Mouse (Mus musculus) common myeloid progenitor, adult 5-6 weeks (primary cell): ENCODE data around the gene Xxylt1. TPM values are rescaled to one million over a fixed set of nuclear protein-coding genes. Genes with fewer than 3 reads are reported as not detected.
A peak's percentile ranks its signal among the peaks of the same experiment; 100 is the strongest.
"Not testable (repeated sequence)": the region's sequence is repeated elsewhere in the genome, so short reads cannot be mapped to it uniquely, and the experiment has no call there.

Source experiments
- ATAC-seq: replicated peaks from 2 replicates; pipeline ENCODE4 v1.8.0; 2016; ENCODE audit warnings: low read depth, mild to moderate bottlenecking, moderate TSS enrichment, inconsistent platforms; ENCODE audit not compliant: poor library complexity, severe bottlenecking
- total RNA-seq: library from RNA; stranded (forward); fragments of 200-1000, 187-1606 nt; gene quantifications from 2 replicates; pipeline ENCODE4 v1.2.3, GENCODE M21; 2017

Gene Xxylt1
- total RNA-seq, 1 experiment from 2014 or later, result 10.3 TPM

DNA sequence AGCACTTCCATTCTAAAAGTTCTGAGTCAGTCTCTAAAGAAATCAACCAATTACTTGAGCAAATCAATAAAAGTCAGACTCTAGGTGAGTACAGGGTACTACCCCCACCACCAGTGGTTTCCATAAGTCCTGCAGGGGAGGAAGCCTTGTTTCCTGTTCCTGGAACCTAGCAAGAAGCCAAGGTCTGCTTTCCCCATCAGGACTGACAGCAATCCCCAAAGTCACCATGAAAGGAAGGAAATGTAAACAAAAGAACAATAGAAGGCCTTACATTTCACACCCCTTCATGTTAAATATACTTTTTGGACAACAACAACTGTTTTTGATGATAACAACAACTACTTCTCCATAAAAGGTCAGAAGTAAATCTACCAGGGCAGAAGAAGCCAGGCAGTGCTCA, 53.6 kb downstream of the Xxylt1 start:
- no peak for ATAC-seq

DNA sequence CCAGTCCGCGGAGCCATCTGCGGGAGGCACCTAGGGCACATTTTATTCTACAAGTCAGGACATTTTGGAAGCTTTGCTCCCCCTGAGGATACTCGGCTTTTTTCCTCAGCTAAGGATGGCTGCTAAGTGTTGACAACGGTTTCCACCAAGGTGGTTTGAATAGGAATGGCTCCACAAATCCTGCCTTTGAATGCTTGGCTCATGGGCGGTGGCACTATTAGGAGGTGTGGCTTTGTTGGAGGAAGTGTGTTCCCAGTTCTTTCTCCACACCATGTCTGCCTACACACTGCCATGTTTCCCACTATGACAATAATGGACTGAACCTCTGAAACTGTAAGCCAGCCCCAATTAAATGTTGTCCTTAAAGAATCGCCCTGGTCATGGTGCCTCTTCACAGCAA, 55.7 kb downstream of the Xxylt1 start:
- ATAC-seq, result no peak

DNA sequence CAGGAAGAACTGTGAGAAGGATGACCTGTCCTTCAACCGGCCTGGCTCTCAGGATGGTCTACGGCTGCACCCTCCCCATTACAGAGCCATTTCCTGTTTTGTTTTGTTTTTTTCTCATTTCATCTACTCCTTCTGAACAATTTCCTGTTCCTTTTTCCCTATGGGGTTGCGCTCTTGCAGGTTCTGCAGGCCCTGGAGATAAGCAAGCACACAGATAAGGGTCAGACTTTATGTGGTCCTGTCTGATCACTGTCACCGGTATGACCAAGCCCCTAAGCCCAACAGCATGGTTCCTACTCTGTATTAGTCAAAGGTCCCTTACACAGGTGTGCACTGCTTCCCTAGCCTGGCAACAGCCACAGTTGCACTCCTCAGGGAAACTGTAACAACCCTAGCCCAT, 56.2 kb downstream of the Xxylt1 start:
- no peak for ATAC-seq

DNA sequence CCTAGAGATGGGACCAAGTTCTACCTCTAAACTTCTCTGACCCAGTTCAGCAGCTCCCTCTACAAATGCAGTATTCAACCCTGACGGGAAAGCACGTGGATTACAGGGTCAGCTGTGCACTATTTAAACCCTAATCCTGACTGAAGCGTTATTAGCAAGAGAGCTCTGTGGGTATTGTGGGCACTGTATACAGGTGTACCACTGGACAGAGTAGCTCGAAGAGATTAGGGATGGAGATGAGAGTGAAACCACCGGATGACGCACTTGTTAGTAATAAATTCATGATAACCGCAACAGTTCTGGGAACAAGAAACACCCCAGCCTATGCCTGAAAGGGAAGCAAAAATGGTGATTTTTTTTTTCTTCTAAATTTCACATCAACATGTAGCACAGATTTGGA, 57.0 kb downstream of the Xxylt1 start:
- ATAC-seq, result 0 out of 2 replicates have a peak, but pooled peaks have one; percentile 15

DNA sequence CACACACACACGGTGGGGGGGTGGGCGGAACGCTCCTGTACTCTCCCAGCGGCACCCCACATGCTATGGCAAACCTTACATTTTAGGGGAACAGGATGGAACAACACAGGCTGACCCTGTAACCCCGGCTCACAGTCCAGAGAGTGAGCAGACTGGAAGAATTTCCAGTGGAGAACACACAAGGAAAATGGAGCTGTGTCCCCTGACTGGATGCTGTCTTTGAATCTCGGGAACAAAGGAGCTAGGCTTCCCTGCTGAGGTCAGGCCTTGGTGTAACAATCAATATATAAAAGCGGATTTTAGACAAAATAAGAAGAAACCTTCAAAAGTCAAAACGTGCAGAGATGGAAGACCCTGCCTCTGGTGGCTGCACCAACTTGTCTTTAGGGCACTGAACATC, 57.4 kb downstream of the Xxylt1 start:
- ATAC-seq, result no peak

DNA sequence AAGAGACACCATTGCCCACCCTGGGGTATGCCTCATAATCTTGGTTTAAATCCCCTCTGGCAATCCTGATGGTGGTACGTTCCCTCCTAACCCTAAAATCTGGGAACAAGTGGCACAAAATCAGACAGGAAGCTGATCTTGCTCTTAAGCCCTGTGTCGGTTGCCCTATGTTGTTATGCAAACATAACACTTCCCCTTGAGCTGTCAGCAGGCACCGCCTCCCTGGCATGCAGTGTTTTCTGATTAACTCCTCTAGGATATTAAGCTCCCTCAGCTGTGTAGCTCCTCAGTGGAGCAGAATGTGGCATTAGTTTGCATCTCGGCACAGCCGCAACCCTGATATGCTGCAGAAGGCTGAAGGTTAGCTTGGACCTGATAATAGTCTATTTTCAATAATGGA, 58.9 kb downstream of the Xxylt1 start:
- ATAC-seq, result peak; percentile 71

DNA sequence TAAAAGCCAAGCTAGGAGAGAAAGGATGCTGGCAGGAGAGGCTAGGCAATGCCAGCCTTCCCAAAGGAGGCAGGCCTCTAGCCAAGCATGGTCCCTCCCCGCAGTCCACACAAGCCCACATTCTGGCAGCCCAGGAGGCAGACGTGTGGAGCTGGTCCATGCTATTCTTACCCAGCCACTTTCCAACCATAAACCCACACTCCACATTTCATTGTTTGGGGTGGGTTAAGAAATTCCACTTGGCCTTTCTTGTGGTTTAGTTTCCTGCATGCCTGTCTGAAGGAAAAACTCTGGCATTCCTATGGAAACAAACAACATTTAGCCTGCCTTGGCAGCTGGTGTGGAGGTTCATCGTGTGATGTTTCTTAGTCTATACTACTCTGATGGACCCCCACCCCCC, 61.7 kb downstream of the Xxylt1 start:
- ATAC-seq, result no peak

DNA sequence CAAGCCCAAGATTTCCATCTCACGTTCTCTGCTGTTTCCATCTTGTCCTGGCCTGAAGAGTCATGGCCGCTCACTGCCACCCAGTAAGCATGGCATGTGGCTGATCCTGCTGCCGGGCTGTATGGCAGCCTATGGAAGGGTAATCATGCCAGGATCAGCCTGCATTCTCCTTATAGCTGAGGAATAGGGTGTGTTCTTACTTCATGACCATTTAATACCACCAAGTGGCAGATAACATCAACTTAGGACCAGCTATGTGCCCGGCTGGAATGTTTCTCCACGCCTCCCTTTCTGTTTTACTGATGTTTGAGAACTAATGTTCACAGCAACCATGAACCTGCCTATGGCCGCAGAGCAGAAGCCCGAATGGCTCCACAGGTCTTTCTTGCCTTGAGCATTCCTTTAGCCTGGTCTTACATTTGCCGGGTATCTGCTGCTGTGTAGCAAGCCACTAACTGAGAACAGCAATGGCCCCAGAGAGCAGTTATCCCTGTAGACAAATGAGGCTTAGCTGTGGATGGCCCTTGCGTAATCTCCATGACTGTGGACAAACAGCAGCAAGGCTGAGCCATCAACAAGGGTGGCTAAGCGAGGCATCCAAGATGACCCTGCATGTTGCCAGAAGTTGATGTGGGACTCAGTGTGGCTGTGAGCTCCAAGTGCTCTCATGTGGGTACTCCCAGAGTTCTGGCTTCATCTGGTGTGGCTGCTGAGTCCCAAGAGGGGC, 63.4 kb downstream of the Xxylt1 start:
- no peak for ATAC-seq

DNA sequence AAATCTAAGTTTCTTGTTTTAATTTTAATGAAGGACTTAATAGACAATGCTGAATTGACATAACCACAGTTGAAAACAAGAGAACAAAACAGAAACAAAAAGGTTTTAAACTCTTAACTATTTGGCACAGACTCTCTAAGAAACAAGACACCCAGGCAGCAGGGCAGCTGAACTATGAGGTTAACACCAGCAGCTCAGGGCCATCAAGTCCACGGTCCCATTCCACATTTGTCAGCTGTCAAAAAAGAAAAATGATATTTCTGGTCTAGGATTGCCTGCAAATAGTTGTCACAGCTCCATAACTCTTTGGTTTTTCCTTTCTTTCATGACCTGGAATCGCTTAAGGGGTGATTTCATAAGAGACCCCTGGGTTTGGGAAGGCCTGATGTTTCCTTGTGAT, 64.6 kb downstream of the Xxylt1 start:
- ATAC-seq, result no peak

DNA sequence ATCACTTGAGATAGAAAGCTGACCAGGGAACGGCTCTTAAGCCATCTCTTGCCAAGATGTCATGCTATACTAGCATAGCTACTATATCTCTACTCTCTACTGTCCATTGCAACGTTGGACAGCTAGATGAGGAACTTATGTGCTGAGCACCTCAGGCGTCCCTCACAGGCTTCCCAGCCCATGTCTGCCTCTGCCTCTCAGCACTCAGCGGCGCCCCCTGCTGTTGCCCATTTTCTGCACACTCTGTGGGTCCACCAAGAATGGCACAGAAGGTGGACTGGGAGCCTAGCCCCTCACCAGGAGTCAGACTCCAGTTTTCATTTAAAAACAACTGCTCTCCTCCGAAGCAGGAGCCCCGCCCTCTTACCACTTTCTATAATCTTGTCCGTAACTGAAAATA, 65.1 kb downstream of the Xxylt1 start:
- 0 out of 2 replicates have a peak, but pooled peaks have one; percentile 52 for ATAC-seq

DNA sequence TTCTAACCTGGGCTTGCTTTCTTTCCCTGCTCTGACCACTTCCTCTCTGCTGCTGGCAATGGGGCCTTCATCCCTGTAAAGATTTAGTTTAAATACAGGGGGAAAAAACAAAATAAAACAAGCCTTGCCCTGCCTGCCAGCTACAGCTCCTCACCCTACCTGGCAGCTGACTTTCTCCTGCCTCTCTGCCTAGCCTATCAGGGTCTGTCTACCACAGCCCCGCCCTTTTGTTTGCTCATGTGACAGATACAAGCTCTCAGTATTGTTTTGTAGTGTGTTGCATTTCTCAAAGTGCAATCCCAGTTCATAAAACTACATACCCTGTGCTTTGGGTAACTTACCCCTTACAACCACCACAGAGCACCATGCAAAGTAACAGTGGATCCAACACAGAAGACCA, 66.0 kb downstream of the Xxylt1 start:
- ATAC-seq, result no peak

DNA sequence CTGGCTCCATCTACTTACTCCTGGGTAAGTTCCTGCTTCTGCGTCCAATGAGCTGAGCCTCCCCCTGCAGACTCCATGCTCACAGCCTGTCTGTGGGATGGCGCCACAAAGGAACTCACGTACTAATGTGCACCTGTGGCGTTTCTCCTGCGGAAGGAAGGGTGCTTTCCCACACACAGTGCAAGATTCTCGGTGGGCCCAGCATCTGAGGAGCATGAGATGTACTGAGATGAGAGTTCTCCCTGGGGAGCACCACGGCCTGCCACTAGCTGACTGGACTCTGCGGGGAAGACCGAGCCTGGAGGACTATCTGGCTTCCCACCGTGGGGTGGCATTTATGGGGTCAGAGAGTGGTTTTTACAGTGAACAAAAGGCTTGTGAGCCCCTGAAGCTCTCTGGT, 69.0 kb downstream of the Xxylt1 start:
- ATAC-seq, result no peak

DNA sequence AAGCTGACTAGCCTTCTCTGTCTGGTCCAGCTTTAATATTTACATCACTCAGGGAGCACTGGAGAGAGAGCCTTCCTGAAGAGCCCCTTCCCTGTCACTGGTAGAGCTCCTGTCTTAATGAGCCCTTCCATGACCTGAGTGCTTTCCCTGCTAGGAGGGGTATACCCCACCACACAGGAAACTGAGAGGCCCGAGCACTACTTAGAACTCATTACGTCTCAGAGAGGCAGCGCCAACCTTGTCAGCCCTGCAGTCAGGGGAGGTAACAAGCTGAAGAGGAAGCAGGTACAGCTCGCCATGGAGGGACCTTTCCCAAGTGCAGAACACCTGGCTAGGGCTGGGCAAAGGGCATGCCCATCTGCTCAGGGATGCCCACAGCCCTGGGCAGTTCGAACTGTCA, 70.8 kb downstream of the Xxylt1 start:
- no peak for ATAC-seq

DNA sequence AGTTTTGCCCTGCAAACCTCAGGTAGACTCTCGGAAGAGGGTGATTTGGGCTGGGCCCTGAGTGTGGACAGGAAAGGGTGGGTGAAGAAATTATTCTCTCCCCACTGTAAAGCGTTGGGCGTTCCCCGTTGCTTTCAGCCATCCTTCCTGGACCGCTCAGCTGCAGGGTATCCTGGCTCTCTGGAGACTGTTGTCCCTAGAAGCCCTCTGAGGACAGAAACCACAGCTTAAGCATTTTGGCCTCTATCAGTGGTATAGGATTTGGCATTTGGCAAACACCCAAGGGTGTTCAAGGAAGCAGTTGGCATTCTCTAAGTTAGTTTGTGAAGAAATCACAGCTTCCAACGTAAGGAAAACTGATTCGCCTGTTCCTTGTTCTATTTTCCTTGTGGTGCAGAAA, 72.9 kb downstream of the Xxylt1 start:
- ATAC-seq, result no peak

DNA sequence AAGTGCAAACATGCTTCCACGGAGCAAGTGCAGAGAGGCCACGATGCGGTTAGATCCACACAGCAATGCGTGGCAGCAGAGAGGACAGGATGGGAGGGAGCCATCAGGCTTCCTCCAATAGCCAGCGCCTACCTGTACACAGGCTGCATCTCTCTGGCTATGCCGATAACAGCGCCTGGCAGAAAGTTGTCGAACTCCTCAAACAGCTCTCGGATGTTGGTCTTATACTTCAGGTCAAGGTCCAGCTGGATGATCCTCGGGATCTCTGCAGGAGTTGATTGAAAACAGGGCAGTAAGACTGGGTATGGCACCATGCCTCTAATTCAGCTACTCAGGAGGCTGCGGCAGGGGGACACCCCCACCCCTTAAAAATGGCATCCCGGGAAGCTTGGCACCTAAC, 73.7 kb downstream of the Xxylt1 start:
- no peak for ATAC-seq

DNA sequence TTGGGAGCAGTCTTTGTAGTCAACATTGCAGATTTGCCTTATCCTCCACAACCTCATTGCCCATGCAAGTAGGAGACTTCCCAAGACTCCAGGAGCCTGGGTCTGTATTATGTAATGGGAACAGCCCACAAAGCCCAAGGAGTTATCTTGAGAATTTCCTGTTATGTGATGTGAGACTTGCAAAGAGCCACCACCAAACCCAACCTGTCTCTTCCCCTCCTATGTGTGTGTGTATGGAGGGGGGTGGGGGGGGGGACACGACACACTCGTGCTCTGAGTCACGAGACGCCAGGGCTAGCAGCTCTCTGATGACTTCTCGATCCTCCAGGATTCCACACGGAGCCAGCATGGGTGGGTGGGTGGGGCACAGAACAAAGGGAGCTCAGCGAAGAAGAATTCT, 75.5 kb downstream of the Xxylt1 start:
- ATAC-seq, result peak; percentile 42

DNA sequence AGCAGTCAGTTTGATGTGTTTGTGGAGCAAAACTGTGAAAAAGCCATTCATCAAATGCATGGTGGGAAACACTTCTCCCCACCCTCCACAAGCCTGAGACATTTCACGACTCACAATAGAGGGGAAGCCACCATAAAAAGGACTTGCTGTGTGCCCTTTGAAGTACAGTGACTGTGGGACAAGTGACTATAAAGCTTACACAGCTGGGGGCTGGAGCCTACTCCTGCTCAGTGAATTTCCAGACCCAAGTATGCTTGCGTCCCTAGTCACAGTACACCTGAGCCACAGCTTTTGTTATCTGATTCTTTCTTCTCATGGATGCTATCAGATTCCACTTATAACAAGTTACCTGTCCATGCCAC, 76.9 kb downstream of the Xxylt1 start:
- ATAC-seq, result no peak

DNA sequence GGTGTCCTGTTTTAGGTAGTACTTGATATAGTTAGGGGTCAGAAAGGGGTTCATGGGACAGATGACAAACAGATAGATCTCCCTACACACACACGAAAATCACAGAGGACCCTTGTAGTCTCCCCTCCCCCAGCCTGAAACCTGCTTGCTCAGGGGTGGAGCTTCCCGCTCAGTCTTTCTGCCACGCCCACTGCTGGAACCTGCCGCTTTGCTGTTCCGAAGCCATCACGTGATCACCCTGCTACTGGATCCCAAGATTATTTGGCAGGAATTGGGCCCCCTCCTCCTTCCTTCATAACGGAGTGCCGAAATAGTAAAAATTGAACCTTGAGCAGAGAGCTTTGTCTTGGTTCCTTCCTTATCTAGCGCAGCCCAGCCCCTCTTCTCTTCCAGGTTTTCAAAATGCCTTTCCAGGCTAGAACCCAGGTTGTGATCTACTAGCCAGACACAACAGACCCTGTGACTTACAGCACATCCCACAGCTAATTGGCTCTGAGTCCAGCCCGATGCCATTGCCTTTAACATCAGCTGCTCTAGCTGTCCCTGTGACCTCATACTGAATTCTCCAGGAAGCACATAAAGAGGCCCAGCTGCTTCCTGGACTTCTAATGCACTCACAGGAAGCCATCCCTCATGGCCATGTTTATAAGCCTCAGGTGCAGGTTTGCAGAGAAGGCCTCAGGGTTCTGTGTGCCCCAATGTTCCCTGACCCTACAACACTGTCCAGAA, 77.5 kb downstream of the Xxylt1 start:
- ATAC-seq, result not testable (repeated sequence)

DNA sequence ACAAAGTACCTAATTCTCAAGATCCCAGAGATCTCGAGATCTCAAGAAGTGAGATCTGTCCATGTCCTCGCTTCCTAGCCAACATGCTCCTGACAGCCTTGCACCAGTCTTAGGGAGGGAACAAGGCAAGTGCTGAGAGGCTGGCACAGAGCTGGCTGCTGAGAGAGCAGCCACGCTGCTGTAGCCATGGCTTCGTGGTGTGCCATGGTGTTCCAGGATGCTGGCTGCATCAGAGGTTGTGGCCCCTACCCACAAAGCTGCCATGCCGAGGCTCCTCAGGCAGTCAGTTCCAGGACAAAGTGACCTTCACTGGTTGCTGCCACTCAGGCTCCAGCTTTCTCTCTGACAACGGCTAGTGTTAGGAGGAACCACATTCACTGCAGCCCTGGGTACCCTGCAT, 78.3 kb downstream of the Xxylt1 start:
- no peak for ATAC-seq

DNA sequence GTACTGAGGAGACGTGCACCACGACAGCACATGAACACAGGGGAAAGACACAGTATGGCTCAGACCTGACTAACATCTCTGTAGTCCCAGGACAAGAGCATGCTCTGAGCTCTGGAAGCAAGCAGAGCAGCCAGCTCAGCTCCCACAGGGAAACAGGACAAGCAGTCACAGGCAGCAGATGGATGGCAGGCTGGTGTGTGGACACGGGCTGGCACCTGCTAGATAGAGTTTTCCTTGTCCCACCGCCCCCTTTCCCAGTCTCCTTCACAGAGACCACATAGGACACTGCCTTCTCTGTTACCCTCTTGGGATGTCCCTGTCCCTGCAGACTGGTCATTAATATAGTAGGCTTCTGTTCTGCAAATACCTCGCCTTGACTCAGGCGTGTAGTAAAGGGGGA, 79.1 kb downstream of the Xxylt1 start:
- no peak for ATAC-seq

DNA sequence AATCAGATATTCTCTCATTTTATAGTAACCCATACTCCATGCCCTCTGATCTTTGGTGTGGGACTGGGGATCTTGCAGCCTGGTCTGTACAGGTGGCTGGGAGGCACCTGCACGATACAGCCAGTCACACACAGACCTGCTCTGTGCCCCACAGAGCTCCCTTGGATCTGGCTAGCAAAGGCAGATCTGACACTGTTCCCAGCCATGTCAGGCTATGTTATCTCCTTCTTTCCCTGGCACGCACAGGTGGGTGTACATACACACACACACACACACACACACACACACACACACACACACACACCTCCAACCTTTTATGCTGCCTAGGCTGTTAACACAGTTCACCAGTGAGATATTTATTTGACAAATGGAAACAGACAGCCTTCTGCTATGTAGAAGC, 82.5 kb downstream of the Xxylt1 start:
- no peak for ATAC-seq

DNA sequence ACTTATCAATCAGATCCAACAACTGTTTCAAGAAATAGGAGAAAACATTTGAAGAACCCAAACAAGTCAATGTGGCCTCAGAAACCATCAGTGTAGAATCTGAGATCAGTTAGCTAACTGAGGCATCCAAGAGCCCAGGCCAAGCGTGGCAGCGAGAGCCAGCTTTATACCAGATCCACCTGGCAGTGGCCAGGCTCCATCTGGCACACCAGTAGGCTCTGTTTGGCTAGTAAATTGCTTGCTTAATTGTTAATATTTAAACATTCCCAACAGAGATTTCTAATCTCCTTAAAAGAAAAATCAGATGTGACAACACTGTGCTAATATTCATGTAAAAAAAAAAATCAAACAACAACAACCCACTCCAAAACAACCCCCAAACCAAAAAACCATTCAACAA, 83.2 kb downstream of the Xxylt1 start:
- no peak for ATAC-seq
